Mouse (Mus musculus) lung, postnatal 0 days (tissue): ENCODE data around the gene Iba57.

Source experiments
- CTCF ChIP-seq: IDR thresholded peaks from 2 replicates; pipeline ENCODE4 v1.5.1; 2016; ENCODE audit warnings: antibody characterized with exemption, mild to moderate bottlenecking
- EP300 ChIP-seq: IDR thresholded peaks from 2 replicates; pipeline ENCODE4 v1.6.1; 2016; ENCODE audit warnings: antibody characterized with exemption, mild to moderate bottlenecking, control low read depth

- TF ChIP-seq CTCF (no peak), EP300 (no peak)
Observed at GRCm38 (mm10) chr11:59105945-59106344, 57.6 kb downstream of the Iba57 start.
